Mouse (Mus musculus) spleen, postnatal 0 days (tissue): ENCODE results near the gene Lcn10. TPM values are rescaled to one million over a fixed set of nuclear protein-coding genes. Genes with fewer than 3 reads are reported as not detected.

ENCODE experiments used
- polyA plus RNA-seq: library from polyadenylated mRNA; unstranded; fragments of >200 nt; fragmentation: Nextera tagmentation; extraction: Ambion mirVana; gene quantifications from 2 replicates; pipeline ENCODE4 v1.2.1, GENCODE M21; 2015

Gene Lcn10
- polyA plus RNA-seq = not detected in 2 replicates

DNA sequence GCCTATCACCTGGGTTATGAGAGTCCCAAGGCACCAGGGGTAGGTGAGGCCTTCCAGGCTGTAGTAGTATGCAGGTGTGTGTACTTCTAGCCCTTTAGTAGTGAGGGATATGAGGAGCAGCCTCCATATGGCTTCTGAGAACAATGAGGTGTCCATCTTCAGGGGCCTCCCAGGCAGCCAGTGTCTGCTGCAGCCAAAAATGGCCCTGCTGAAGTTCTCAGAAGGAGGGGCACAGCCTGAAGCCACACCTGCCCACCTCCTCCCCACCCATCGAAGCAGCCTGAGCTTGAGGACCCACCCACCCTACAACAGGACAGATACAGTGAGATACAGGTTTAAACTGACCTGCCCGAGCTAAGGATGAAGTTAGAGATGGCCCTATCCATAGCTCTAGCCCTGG, at the start of gene Lcn10:
Gene Lcn10 (plus strand): TSS at position 301 of the 400 bp plus-strand sequence.

DNA sequence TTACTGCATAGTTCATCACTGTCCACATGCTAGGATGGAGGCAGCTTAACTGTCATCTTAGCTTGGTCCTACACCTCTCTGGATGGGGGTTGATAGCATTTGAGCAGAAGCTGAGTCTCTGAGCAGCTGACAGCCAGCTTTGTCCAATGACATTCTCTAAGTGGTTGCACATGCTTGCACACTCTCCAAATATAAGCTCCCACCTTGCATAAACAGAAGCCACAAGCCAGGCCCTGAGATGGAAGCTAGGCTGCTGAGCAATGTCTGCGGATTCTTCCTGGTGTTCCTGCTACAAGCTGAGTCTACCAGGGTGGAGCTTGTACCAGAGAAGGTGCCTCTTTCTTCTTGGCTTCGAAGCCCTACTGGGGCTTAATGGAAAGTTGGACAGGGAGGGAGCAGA, 29.6 kb upstream of the Lcn10 start, which contains the start of gene Lcn8:
Gene Lcn8 (plus strand): TSS at position 219 of the 400 bp plus-strand sequence.

DNA sequence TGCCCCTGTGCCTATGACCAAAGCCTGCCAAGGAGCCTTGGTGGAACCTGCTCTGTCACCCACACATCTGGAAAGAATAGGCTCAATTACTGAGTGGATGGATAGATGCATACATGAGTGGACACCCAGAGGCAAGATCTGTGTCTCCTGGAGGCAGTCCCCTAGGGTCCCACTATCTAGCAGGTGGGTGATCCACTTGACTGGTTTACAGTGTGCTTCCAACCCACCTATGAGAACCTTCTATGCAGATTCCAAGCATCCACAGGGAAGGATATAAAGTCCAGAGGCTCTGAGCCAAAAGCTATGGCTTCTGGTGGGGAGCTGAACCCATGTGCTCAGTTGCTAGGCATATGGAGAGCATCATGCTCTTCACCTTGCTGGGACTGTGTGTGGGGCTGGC, 24.9 kb upstream of the Lcn10 start, which contains the start of gene Lcn5:
Gene Lcn5 (plus strand): TSS at position 301 of the 400 bp plus-strand sequence.

DNA sequence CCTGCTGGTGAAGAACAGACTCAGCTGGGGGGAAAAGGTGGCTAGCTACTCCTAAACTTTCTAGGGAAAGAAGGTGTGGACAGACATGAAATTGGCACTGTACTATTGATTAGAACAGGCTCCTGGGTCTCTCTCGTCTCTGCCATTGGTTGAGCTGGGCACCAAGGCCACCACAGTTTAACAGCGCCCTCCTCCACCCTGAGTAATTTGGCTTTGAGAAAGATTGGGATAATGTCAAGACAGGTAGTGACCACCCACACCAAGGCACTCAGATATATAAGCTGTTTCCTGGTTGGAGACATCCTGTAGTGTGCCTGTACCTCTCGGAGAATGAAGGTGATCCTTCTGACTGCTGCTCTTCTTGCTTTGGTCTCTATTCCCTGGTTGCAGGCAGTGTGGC, 6.0 kb upstream of the Lcn10 start, which contains the start of gene Lcn6:
Gene Lcn6 (plus strand): TSS at position 301 of the 400 bp plus-strand sequence.

DNA sequence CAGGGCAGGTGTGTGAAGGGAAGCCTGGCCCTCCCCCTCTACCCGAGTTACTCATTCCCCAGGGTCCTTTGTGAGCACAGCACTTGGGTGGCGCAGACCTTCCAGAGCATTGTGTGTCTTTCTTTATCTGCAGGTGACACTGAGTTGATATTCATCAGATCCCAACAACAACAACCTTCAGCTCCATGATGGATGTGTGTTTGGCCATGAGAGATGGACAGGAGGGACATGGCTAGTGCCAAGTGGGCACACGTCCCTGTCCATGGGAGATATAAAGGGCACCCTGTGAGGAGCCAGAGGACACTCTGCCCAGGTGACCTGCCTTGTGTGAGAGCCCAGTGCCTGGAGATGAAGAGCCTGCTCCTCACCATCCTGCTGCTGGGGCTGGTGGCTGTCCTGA, 17.2 kb downstream of the Lcn10 start, which contains the start of gene Obp2a:
Gene Obp2a (plus strand): TSS at position 301 of the 400 bp plus-strand sequence.

DNA sequence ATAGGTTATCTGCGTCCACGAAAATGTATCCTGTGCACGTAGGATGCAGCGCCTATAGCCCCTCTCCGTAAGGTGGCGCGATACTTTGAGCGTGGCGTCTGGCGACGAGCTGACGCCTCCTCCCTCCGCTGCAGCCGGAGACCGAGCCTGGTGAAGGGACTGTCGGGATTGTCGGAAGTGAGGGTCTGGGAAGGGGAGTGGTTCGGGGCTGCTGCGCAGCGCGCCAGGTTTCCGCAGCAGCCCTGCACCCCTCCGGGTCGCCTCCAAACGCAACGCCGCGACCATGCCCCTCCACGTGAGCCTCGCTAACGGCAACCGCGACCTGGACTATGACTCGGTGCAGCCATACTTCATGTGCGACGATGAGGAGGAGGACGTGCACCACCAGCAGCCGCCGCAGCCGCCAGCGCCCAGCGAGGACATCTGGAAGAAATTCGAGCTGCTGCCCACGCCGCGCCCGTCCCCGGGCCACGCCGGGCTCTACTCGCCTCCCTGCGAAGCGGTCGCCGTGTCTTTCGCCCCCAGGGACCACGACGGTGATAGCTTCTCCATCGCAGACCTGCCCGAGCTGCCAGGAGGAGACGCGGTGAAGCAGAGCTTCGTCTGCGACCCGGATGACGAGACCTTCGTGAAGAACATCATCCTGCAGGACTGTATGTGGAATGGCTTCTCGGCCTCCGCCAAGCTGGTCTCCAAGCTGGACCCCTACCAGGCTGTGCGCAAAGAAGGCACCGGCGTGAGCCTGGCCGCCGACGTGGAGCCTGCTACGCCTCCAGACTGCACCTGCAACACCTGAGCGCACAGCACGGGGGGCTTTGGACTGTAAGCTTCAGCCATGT, 24.3 kb downstream of the Lcn10 start, which contains the start of gene Bmyc:
Gene Bmyc (plus strand): TSS at position 97 of the 839 bp plus-strand sequence.

Other genes starting within 250 kb of the Lcn10 start
- gene Clic3, start 225.9 kb upstream of the Lcn10 start, polyA plus RNA-seq = 4.8 and 4.9 TPM in 2 replicates
- 22.5 and 28.9 TPM in 2 replicates for gene Paxx, start 221.6 kb upstream of the Lcn10 start, polyA plus RNA-seq
- 1.7 and 2.4 TPM in 2 replicates for gene Ptgds, start 212.7 kb upstream of the Lcn10 start, polyA plus RNA-seq
- gene Lcn12, start 188.8 kb upstream of the Lcn10 start, polyA plus RNA-seq = not detected in 2 replicates
- 30.8 and 34.7 TPM in 2 replicates for gene Fbxw5, start 182.0 kb upstream of the Lcn10 start, polyA plus RNA-seq
- 2.9 and 3.8 TPM in 2 replicates for gene C8g, start 181.0 kb upstream of the Lcn10 start, polyA plus RNA-seq
- gene Traf2, start 135.8 kb upstream of the Lcn10 start, polyA plus RNA-seq = 19.0 and 19.7 TPM in 2 replicates
- 166 and 189 TPM in 2 replicates for gene Edf1, start 124.9 kb upstream of the Lcn10 start, polyA plus RNA-seq
- gene Mamdc4, start 107.9 kb upstream of the Lcn10 start, polyA plus RNA-seq = 0.29 and 0.80 TPM in 2 replicates
- 52.5 and 57.5 TPM in 2 replicates for gene Phpt1, start 107.5 kb upstream of the Lcn10 start, polyA plus RNA-seq
- gene Ajm1, start 101.0 kb upstream of the Lcn10 start, polyA plus RNA-seq = 0.02 and 0.45 TPM in 2 replicates
- 31.4 and 36.5 TPM in 2 replicates for gene Rabl6, start 74.2 kb upstream of the Lcn10 start, polyA plus RNA-seq
- 0.13 and 0.16 TPM in 2 replicates for gene Ccdc183, start 65.0 kb upstream of the Lcn10 start, polyA plus RNA-seq
- gene Tmem141, start 60.7 kb upstream of the Lcn10 start, polyA plus RNA-seq = 10.7 and 15.0 TPM in 2 replicates
- 24.5 and 35.1 TPM in 2 replicates for gene Fcna, start 54.7 kb upstream of the Lcn10 start, polyA plus RNA-seq
- gene Lcn8, start 29.6 kb upstream of the Lcn10 start, polyA plus RNA-seq = not detected in 2 replicates
- gene Lcn5, start 24.8 kb upstream of the Lcn10 start, polyA plus RNA-seq = not detected in 2 replicates
- gene Lcn6, start 5.9 kb upstream of the Lcn10 start, polyA plus RNA-seq = not detected in 2 replicates
- not detected in 2 replicates for gene Obp2a, start 17.3 kb downstream of the Lcn10 start, polyA plus RNA-seq
- 18.2 and 23.9 TPM in 2 replicates for gene Bmyc, start 24.0 kb downstream of the Lcn10 start, polyA plus RNA-seq
- not detected in 2 replicates for gene Obp2b, start 54.3 kb downstream of the Lcn10 start, polyA plus RNA-seq
- gene Lcn3, start 82.8 kb downstream of the Lcn10 start, polyA plus RNA-seq = not detected in 2 replicates
- gene Lcn11, start 94.3 kb downstream of the Lcn10 start, polyA plus RNA-seq = not detected in 2 replicates
- not detected in 2 replicates for gene Gm13539, start 99.5 kb downstream of the Lcn10 start, polyA plus RNA-seq
- gene Glt6d1, start 133.1 kb downstream of the Lcn10 start, polyA plus RNA-seq = not detected in 2 replicates
- not detected in 2 replicates for gene Lcn9, start 140.4 kb downstream of the Lcn10 start, polyA plus RNA-seq
- 0.12 TPM in 1 of 2 replicates, not detected in the other for gene Sohlh1, start 164.5 kb downstream of the Lcn10 start, polyA plus RNA-seq
- 0.05 and 0.16 TPM in 2 replicates for gene Kcnt1, start 181.0 kb downstream of the Lcn10 start, polyA plus RNA-seq